In the genomic region with DNA sequence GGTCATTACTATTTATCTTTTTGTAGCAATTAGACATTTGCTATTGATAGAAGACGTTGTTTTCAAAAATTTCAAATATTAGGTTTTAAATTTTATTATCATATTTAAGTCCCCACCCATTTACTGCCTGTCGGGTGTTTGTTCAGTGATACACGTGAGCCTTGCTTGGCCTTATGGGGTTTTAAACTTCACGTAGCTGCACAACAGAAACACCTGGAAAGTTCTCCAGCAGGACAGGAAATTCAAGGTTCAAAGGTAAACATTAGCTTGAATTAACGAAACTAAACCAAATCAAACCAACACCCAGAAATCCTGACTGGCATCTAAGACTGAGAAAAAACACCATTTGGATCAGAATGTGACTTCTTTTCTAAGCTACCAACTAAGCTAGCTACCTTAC, we compare ENCODE assay signal across 26 mouse cellular contexts. TPM values are rescaled to one million over a fixed set of nuclear protein-coding genes. Genes with fewer than 3 reads are reported as not detected.
DNase-seq lines count a peak whose midpoint lies in the region; ATAC-seq and TF ChIP-seq lines count a peak whose summit lies in the region.
"Had no signal": no experiment of that assay in that cellular context is flagged by ENCODE, and none has a peak within 500 bp of the region (broad histone marks: within the 10 kb centered on the region; RNA-seq: fewer than 3 reads in every experiment).

No protein-coding gene starts in this region.

- no peak overlapping the region for H3K4me3 ChIP-seq in limb, embryonic 12.5 days (replicated peaks)
- no peak overlapping the region for H3K4me3 ChIP-seq in limb, embryonic 10.5 days
- H3K4me3 ChIP-seq in intestine, postnatal 0 days (ENCODE audit: low read depth, low read length) = no peak overlapping the region
- no peak overlapping the region for H3K4me3 ChIP-seq in stomach, embryonic 14.5 days (ENCODE audit: low read depth, low read length)
- no peak overlapping the region for H3K4me3 ChIP-seq in stomach, postnatal 0 days (ENCODE audit: low read depth, low read length)
- H3K4me3 ChIP-seq: embryonic facial prominence, embryonic 10.5 days; embryonic facial prominence, embryonic 13.5 days; erythroblast, embryonic 14.5 days; forebrain, embryonic 12.5 days; gastrocnemius, adult 2 months; hindbrain, embryonic 13.5 days had no signal

- DNase-seq in limb, embryonic 10.5 days (ENCODE audit: low spot score) = no peak
- peak; percentile 34 for DNase-seq in stomach, postnatal 0 days (ENCODE audit: low spot score)
- no peak for DNase-seq in right cerebral cortex, postnatal 25 days
- no peak for DNase-seq in kidney, postnatal 4 days
- DNase-seq in thymus, postnatal 14 days = no peak
- DNase-seq: adrenal gland, adult 8-10 months; adrenal gland, postnatal 25 days; cerebellum, adult 11-12 months; cerebellum, adult 8-10 months; cerebellum, postnatal 10 days; cerebellum, postnatal 36 days; embryo, embryonic 11 days; gastrocnemius, adult 2 months; gastrocnemius, postnatal 14 days; heart, adult 11 months had no signal

- H3K9me3 ChIP-seq in limb, embryonic 12.5 days = no peaks in the 10 kb centered on the region
- H3K9me3 ChIP-seq in limb, embryonic 10.5 days (replicated peaks) = no peaks in the 10 kb centered on the region
- no peaks in the 10 kb centered on the region for H3K9me3 ChIP-seq in intestine, postnatal 0 days (ENCODE audit: control insufficient read depth)
- no peaks in the 10 kb centered on the region for H3K9me3 ChIP-seq in stomach, embryonic 14.5 days (ENCODE audit: control insufficient read depth, low read depth, low read length)
- no peaks in the 10 kb centered on the region for H3K9me3 ChIP-seq in stomach, postnatal 0 days (ENCODE audit: control insufficient read depth, low read length)
- H3K9me3 ChIP-seq: embryonic facial prominence, embryonic 10.5 days; embryonic facial prominence, embryonic 13.5 days; forebrain, embryonic 12.5 days; hindbrain, embryonic 13.5 days had no signal

- ATAC-seq in limb, embryonic 12.5 days (ENCODE audit: insufficient number of reproducible peaks, insufficient read depth, low FRiP score, low TSS enrichment, low read depth) = no peak
- peak; percentile 33; the same call in 1 of the 2 replicates for ATAC-seq in intestine, postnatal 0 days
- 0 out of 2 replicates have a peak, but pooled peaks have one; percentile 33 for ATAC-seq in stomach, embryonic 14.5 days (ENCODE audit: insufficient number of reproducible peaks, insufficient read depth, low FRiP score, low read depth)
- peak; percentile 53; the same call in 1 of the 2 replicates for ATAC-seq in stomach, postnatal 0 days (ENCODE audit: low FRiP score, low TSS enrichment)
- ATAC-seq: activated CD4-positive, CD25-positive, alpha-beta regulatory T cell, adult 4 months; forebrain, embryonic 16.5 days had no signal

- no peaks in the 10 kb centered on the region for H3K27me3 ChIP-seq in limb, embryonic 12.5 days
- H3K27me3 ChIP-seq in limb, embryonic 10.5 days (ENCODE audit: low read depth, poor library complexity, severe bottlenecking) = no peaks in the 10 kb centered on the region
- no peaks in the 10 kb centered on the region for H3K27me3 ChIP-seq in intestine, postnatal 0 days (replicated peaks; ENCODE audit: control insufficient read depth, insufficient read depth, low read length)
- H3K27me3 ChIP-seq in stomach, embryonic 14.5 days (ENCODE audit: control insufficient read depth, insufficient read depth, low read length) = no peaks in the 10 kb centered on the region
- no peaks in the 10 kb centered on the region for H3K27me3 ChIP-seq in stomach, postnatal 0 days (ENCODE audit: control insufficient read depth, insufficient read depth, low read length)
- H3K27me3 ChIP-seq: embryonic facial prominence, embryonic 13.5 days; forebrain, embryonic 12.5 days; hindbrain, embryonic 13.5 days had no signal

- TF ChIP-seq CTCF in intestine, postnatal 0 days (IDR thresholded peaks at IDR 0.05; ENCODE audit: low read depth) = no peak
- TF ChIP-seq CTCF in stomach, postnatal 0 days (IDR thresholded peaks at IDR 0.05; ENCODE audit: low read depth) = no peak

- H3K36me3 ChIP-seq in limb, embryonic 12.5 days = no peaks in the 10 kb centered on the region
- no peaks in the 10 kb centered on the region for H3K36me3 ChIP-seq in limb, embryonic 10.5 days
- H3K36me3 ChIP-seq in intestine, postnatal 0 days (ENCODE audit: control insufficient read depth, insufficient read depth) = no peaks in the 10 kb centered on the region
- H3K36me3 ChIP-seq in stomach, embryonic 14.5 days (ENCODE audit: control insufficient read depth, insufficient read depth, low read length) = no peaks in the 10 kb centered on the region
- H3K36me3 ChIP-seq in stomach, postnatal 0 days (ENCODE audit: control insufficient read depth, insufficient read depth, low read length) = no peaks in the 10 kb centered on the region
- H3K36me3 ChIP-seq: embryonic facial prominence, embryonic 10.5 days; embryonic facial prominence, embryonic 13.5 days; forebrain, embryonic 12.5 days had no signal

- 0 out of 2 replicates have a peak overlapping the region, but pooled peaks have one; percentile 12 for H3K27ac ChIP-seq in limb, embryonic 12.5 days
- H3K27ac ChIP-seq in limb, embryonic 10.5 days = no peak overlapping the region
- H3K27ac ChIP-seq in intestine, postnatal 0 days (ENCODE audit: low read depth, low read length) = no peak overlapping the region
- peak overlapping the region; percentile 12; the same call in 1 of the 2 replicates for H3K27ac ChIP-seq in stomach, embryonic 14.5 days (ENCODE audit: low read length)
- peak overlapping the region; percentile 61; the same call in 1 of the 2 replicates for H3K27ac ChIP-seq in stomach, postnatal 0 days (replicated peaks)
- H3K27ac ChIP-seq: embryonic facial prominence, embryonic 10.5 days; embryonic facial prominence, embryonic 13.5 days; forebrain, embryonic 12.5 days; gastrocnemius, adult 2 months; hindbrain, embryonic 13.5 days had no signal

- H3K9ac ChIP-seq in limb, embryonic 12.5 days (replicated peaks) = no peak overlapping the region
- no peak overlapping the region for H3K9ac ChIP-seq in intestine, postnatal 0 days (ENCODE audit: low read depth, low read length)
- no peak overlapping the region for H3K9ac ChIP-seq in stomach, embryonic 14.5 days (replicated peaks; ENCODE audit: low read depth, low read length)
- no peak overlapping the region for H3K9ac ChIP-seq in stomach, postnatal 0 days (ENCODE audit: low read length)
- H3K9ac ChIP-seq: embryonic facial prominence, embryonic 13.5 days; forebrain, embryonic 12.5 days; hindbrain, embryonic 13.5 days had no signal

- no peak overlapping the region for H3K4me2 ChIP-seq in limb, embryonic 12.5 days
- no peak overlapping the region for H3K4me2 ChIP-seq in intestine, postnatal 0 days (replicated peaks; ENCODE audit: low read depth)
- H3K4me2 ChIP-seq in stomach, embryonic 14.5 days (replicated peaks; ENCODE audit: low read depth, low read length) = no peak overlapping the region
- no peak overlapping the region for H3K4me2 ChIP-seq in stomach, postnatal 0 days (replicated peaks; ENCODE audit: low read depth)
- H3K4me2 ChIP-seq: embryonic facial prominence, embryonic 13.5 days; forebrain, embryonic 12.5 days; heart, embryonic 11.5 days; hindbrain, embryonic 13.5 days had no signal

- WGBS in limb, embryonic 12.5 days = 56% methylated on average over 5 of the region's 5 CpGs
- 83% methylated on average over 5 of the region's 5 CpGs for WGBS in limb, embryonic 10.5 days
- WGBS in intestine, postnatal 0 days = 32% methylated on average over 5 of the region's 5 CpGs
- WGBS in stomach, embryonic 14.5 days = 36% methylated on average over 5 of the region's 5 CpGs
- 49% methylated on average over 5 of the region's 5 CpGs for WGBS in stomach, postnatal 0 days

- TF ChIP-seq EP300 in stomach, postnatal 0 days (optimal IDR thresholded peaks at IDR 0.05) = no peak

- peaks cover 26% of the 10 kb centered on the region for H3K4me1 ChIP-seq in limb, embryonic 12.5 days (replicated peaks)
- H3K4me1 ChIP-seq in limb, embryonic 10.5 days = peaks cover 14% of the 10 kb centered on the region
- no peaks in the 10 kb centered on the region for H3K4me1 ChIP-seq in intestine, postnatal 0 days (replicated peaks; ENCODE audit: control insufficient read depth, insufficient read depth, low read length)
- H3K4me1 ChIP-seq in stomach, embryonic 14.5 days (ENCODE audit: control insufficient read depth, insufficient read depth, low read length) = 0 out of 2 replicates have a peak, but pooled peaks cover 9% of the 10 kb centered on the region
- H3K4me1 ChIP-seq in stomach, postnatal 0 days (replicated peaks; ENCODE audit: control insufficient read depth, insufficient read depth) = no peaks in the 10 kb centered on the region

RNA-seq across cellular contexts. Expression of a gene that starts 57.7 kb away (rescaled TPM):
- 9.0 TPM in 2 replicates for polyA plus RNA-seq in limb, embryonic 12.5 days (2016; fragmentation: Nextera tagmentation; extraction: Ambion mirVana)
- 3.1 and 5.5 TPM in 2 replicates for polyA plus RNA-seq in limb, embryonic 10.5 days (2016; fragmentation: Nextera tagmentation; extraction: Ambion mirVana)
- 3.6 and 4.1 TPM in 2 replicates for polyA plus RNA-seq in intestine, postnatal 0 days (2015; fragmentation: Nextera tagmentation; extraction: Ambion mirVana)
- 4.5 and 5.6 TPM in 2 replicates for polyA plus RNA-seq in stomach, embryonic 14.5 days (2014; fragmentation: Nextera tagmentation; extraction: Ambion mirVana)
- 1.8 and 2.0 TPM in 2 replicates for polyA plus RNA-seq in stomach, postnatal 0 days (2015; fragmentation: Nextera tagmentation; extraction: Ambion mirVana)
- polyA plus RNA-seq: activated CD4-positive, CD25-positive, alpha-beta regulatory T cell, adult 4 months; erythroblast, embryonic 14.5 days had no signal

Comparison
In these comparisons a context has a peak if more than half of its experiments do, and no peak if none do; other contexts are left out.
1. H3K27ac ChIP-seq: peak in limb, embryonic 12.5 days (single experiment), stomach, embryonic 14.5 days (single experiment) and stomach, postnatal 0 days (single experiment); none in limb, embryonic 10.5 days (single experiment) and intestine, postnatal 0 days (single experiment).